Mouse (Mus musculus) heart, adult 9 months (tissue): ENCODE measurements at regions not wholly inside any gene's neighbourhood (a gene's known extent, or its start where the extent isn't known, plus 50 kb on each side); places are given as distances from the start of the nearest gene placed in this dataset.

Experiments
- DNase-seq, 2 experiments: peaks; one replicate each; pipeline ENCODE4 v3.0.0; 2022; ENCODE audit warnings: low spot score in 2 of 2

DNA sequence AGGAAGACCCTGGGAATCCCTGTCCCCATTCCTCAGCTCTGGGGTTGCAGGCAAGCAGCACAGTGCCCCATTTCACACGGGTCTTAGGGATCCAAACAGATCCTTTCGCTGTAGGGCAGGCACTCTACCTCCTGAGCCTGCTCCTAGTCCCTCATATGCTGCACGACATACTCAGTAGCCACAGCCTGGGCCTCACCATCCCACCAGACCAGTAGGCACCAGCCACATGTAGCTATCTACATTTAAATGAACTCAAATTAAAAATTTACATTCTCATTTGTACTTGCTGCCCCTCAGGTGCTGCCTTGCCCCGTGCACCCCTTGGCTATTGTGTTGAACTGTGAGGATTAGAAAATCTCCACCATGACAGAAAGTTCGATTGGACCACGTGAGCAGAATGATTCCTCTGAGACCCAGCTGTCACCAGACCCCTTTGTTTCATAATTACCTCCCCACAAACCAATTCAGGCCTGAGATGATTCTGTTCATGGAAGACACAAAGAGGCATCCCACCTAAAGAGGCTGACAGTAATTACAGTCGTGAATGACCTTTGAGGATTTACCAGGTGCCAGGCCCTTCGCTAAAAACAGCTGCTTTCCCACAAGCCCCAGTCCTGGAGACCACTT, 67.9 kb upstream of the Ctnnb1 start:
- no peak for DNase-seq

- no peak for DNase-seq
Measured at GRCm38 (mm10) chr9:120861788-120862345, 67.1 kb upstream of the Ctnnb1 start.

DNA sequence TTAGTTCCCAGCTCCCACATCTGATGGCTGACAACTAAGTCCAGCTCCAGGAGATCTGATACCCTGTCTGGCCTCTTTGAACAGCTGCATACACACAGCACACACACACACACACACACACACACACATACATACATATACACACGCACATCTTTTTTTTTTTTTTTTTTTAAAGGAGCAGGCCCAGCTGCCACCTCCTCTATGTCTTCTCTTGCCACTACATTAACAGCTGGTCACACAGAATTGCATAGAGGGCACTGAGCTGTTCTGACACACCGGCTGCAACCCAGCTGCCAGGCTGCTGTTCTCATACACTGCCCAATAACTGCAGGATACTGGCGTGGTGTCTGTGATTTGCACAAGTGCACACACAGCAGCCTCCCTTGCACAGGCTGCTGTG, 64.6 kb upstream of the Ctnnb1 start:
- no peak for DNase-seq

- no peak for DNase-seq
Measured at GRCm38 (mm10) chr9:120866251-120866650, 62.8 kb upstream of the Ctnnb1 start.

DNA sequence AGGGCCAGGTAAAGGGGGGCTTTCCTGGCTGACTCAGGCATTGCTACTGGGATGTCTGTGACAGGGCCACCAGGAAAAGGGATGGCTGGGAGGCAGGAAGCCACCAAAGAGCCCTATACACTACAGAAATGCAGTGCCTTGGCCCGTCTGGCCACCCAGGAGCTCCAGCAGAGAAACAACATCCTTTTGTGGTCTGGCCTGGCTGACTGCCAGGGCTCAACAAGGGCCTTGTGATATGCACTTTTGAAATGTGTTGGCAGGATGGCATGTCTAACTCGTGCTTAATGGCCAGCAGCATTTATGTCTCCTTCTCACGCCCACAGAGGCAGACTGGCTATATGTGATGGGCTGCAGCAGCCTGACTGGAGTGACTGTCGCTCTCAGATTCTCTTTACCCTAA, 62.3 kb upstream of the Ctnnb1 start:
- peak in 1 of 2 experiments; percentile 49 for DNase-seq

DNA sequence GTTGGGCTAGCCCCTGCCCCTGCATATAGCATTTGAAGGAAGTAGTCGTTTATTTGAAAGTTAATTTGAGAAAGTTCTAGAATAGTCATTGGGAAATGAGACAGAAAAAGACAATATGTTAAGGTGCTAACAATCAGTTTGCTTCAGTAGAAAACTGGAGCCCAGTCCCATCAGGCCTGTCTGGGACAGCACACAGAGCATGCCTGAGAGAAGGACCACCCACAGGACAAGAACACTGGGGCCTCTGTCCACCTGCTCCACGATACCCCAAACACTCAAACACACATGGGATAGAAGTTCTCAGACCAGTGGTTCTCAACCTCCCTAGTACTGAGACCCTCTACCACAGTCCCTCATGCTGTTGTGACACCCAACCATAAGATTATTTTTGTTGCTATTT, 61.2 kb upstream of the Ctnnb1 start:
- no peak for DNase-seq

DNA sequence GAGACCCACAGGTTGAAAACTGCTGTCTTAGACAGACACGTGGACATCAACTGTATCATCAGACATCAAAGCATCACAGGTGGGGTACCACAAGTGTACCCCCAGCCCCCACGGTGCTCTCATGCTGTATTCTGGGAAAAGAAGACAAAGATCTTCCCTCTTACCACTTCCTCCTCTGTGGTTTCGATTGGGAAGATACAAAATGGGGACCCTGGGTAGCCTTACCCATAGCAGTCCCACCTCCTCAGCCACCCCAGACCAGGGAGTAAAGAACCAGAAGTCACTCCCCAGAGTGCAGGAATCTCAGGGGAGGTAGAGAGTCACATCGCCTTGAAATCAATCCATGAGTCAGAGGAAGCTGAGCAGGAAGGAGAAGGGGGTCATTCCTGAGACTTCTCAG, 60.7 kb upstream of the Ctnnb1 start:
- DNase-seq = no peak

DNA sequence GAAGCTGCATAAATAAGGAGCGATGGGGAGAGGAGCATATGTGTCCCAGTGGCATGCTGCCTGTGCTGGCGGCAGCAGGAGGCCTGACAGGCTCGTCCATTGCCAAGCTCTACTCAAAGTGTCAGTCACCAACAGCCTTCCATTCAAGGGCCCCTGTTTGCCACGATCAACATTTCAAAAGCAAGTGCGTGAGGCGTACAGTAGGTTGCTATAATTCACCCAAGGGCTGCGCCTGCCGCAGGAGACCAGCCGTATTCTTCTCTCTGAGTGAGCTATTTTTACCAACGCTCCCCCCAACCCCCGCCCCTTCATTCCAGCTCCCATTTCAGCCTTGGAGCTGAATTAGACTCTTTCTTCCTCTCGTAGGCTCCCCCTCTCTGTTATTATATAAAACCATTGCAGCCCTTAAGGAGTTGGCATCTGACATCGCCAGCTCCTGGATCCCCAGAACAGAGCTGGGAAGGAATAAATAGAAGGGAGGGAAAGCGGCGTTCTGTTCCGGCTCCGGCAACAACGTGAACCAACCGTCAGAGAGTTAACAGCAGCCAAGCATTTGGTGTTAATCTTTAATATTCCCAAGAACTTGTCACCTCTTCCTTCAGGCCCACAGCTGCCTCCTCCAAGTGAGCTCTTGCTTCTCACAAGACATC, 59.5 kb upstream of the Ctnnb1 start:
- peak in 1 of 2 experiments; percentile 17 for DNase-seq

DNA sequence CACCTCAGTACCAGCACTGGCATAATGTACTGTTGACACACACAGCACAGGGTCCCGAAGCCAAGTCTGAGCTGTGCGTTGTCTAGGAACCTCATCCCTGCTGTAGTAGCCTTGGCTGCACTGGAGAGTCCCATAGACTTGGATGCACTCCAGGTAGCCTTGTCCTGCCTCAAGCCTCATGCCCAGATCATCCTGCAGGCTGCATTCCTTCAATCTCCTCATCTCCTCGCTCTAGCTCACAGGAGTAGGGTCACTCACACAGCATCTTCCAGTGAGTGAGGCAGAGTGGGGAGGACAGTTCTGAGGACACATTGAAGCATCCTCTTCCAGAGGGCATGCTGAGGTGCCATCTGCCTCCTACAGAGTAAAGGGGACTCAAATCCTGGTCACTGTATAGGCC, 55.7 kb upstream of the Ctnnb1 start:
- no peak for DNase-seq

DNA sequence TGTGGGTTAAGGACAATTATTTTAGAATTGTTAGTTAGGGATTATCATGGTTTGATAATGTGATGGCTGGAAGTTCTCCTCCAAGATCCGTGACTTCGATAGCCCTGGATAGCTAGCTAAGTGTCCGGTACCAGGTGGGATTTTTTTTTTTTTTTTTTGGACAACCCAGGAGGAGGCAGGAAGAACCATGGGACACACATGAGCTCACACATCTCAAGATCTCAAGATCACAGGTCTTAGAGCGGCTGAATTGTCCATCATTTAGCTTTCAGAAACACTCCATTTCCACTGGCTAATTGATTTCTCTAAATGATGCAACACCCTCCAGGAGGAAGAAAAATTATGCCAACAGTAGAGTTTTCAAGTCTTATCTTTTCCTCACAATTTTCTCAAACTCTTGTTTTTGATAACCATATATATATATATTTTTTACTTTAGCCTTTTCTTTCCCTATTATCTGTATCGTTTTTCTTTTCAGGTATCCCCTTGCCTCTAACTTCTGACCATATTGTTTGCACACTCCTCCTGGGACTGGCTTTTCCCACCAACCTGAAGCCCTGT, 54.5 kb upstream of the Ctnnb1 start:
- no peak for DNase-seq

- DNase-seq = no peak
Measured at GRCm38 (mm10) chr9:120877101-120877500, 51.9 kb upstream of the Ctnnb1 start.
